Mouse (Mus musculus): ENCODE results near the gene 2010005H15Rik.

- TF ChIP-seq EP300 (IDR thresholded peaks at IDR 0.05; ENCODE audit: low read depth), result peak; percentile 62; the same call in 1 of the 2 replicates
- TF ChIP-seq CTCF (IDR thresholded peaks at IDR 0.05; ENCODE audit: low read depth), result no peak
Measured at GRCm38 (mm10) chr16:36179910-36180309, 41.4 kb upstream of the 2010005H15Rik start.
